Mouse (Mus musculus) ovary, postnatal 14 days (tissue): Measurements from ENCODE around the gene Slc16a12.
A peak's percentile ranks its signal among the peaks of the same experiment; 100 is the strongest.

Experiments used
- DNase-seq: peaks from one replicate; pipeline ENCODE4 v3.0.0; 2022; ENCODE audit warnings: low spot score

Slc16a12 gene

DNA sequence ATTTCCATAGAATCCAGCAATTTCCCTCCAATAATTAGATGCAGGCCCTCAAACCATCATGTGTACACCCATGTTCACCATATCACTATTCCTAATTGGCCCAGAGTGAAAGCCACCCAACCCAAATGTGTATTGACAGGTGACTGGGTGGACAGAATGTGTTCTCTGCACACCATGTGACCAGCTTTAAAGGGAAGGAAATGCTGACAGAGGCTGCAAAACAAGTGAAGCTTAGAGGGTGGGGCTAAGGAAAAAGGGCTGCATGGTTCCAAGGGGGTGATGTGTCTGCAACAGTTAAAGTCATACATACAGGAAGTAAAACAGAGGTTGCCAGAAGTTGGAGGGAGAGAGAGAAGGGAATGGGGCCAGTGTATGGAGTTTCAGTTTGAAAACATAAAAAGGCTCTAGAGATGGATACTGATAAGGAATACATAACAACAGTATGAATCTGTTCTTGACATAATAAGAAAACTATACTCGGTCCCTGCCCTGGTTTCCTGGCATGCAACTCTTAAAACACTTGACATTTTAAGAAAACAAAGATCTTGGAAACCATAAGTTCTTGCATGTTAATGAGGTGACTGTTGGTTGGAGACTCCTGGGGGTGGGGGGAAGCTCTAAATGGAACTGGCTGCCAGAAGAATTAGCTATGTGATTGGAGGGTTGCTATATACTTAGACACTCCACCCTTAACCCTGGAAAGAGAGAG, 20.7 kb downstream of the Slc16a12 start:
- no peak for DNase-seq

DNA sequence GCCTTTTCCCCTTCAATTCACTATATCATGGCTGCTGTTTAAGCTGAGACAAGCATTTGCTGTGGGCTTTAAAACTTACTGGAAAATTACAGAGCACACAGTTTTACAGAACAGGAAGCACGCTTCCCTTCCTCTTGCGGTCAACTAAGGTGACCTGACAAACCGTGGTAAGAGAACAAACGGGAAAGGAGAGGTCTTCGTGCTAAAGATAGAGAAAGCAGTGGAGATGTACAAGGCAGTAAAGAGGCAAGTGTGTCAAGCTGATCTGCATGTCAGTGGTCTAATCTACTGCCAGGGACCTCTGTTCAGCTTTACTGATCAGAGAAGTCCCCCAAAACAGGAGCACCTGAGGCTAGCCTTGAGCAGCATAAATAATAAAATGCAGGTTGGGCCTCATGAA, 21.7 kb downstream of the Slc16a12 start:
- DNase-seq = no peak

DNA sequence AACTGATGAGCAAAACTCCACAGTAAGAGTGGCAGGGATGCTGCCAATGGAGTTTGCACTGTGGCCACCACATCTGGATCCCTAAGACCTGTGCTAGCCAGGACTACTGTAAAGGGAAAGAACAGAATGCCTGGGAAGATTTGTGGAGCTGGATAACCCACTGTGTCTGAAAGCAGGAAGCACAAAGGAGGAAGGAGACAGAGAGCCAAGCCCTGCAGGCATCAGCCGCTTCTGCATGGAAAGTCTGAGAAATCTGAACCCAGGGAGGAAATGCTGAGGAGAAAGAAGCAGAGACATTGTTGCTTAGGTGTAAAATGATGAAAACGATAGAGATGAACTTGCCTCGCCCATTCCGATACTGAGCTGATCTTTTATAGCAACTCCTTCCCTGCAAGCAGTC, 22.5 kb downstream of the Slc16a12 start:
- DNase-seq = no peak

DNA sequence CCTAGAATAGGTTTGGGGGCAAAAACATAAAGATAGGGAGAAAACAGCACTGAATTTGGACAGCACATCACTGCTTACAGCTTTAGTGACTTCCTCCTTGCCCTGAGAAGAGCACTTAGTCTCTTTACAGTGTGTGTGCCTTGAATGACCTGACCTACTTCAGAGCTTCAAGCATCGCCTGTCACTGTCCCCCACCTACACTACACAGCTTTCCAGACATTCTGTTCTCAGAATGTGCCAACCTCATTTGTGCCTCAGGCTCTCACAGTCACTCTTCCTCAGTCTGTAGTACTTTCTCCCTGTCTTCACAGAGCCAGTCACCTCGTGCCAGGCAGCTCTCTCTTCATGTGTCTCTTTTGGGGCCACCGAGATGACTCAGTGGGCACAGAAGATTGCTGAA, 24.5 kb downstream of the Slc16a12 start:
- no peak for DNase-seq

DNA sequence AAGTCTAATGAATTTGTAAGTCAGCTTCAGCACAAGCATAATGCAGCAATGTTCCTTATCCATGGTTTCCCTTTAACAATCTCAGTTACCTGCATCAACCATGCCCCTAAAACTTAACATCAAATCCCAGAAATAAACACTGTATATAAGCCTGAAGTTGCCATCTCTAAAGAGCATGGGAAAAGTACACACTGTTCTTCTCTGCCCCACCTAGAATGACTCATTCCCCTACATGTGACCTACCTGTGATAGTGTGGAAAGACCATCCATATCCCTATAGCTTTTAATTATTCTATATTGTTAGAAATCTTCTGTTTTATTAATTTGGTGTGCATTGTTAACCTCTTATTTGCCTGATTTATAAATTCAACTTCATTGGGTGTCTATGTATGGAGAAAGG, 27.0 kb downstream of the Slc16a12 start:
- no peak for DNase-seq

DNA sequence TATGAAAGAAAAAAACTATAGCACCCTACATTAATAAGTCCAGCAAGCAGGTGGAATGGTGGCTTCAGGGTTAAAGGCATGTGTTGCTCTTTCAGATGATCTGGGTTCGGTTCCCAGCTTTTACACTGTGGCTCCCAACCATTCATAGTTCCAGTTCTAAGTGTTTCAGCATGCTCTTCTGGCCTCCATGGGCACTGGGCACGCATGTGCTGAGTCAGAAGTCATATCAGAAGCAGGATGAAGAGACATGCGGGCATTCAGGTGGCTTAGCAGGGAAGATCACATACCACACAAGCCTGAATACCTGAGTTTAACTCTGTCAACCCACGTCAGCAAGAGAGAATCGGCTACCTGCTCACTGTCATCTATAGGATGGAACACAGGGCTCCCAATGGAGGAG, 28.1 kb downstream of the Slc16a12 start:
- DNase-seq = no peak

DNA sequence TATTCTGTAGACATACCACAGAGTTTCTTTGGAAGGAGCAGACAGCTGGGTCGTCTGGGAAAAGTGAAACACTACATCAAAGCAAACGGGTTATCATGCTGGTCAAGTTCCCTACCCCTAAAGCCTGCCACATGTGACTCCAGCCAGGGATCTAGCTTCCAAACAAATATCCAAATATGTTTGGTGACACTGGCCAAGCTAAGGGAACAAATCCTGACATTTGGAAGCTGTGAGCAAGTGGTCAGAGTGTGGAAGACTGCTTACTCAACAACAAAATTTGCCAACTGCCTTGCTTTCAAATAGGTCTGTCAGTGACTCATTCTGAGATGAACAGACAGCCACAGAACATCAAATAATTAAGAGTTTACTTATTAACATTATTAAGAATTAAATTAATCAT, 28.6 kb downstream of the Slc16a12 start:
- DNase-seq = no peak

DNA sequence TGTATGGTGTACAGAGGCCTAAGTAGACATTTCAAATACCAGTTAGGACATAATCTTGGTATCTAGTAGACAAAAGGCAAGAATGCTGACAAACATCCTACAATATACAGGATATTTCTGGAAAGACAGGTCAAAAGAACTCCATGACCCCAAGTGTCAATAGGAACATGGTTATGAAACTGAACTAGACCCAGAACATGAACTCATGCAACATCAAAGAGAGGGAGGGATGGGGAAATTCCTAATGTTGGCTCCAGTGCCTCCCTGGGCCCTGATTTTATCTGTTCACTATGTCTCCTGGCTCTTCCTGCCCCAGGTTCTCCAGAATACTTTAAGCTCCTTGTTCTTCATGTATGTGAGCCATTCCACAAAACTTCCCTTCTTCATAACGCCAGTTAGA, 31.2 kb downstream of the Slc16a12 start:
- no peak for DNase-seq

DNA sequence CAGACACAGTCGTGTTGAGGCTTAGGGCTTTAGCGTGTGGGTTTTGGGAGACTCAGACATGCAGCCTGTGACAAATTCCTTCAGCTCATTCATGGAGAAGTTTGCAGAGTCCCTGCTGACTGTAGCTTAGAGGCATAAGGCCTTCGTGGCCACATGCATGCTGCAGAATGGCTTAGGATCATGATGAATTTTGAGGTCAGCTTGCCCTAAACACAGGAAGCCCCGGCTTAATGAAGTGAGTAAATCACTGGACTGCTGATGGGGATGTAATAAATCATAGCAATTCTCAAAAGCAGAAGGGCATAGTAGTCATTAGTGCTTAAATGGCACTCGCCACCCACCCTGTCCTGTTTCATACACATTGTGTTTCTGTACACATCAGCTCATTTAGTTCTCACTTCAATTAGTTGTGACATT, 32.8 kb downstream of the Slc16a12 start:
- no peak for DNase-seq

DNA sequence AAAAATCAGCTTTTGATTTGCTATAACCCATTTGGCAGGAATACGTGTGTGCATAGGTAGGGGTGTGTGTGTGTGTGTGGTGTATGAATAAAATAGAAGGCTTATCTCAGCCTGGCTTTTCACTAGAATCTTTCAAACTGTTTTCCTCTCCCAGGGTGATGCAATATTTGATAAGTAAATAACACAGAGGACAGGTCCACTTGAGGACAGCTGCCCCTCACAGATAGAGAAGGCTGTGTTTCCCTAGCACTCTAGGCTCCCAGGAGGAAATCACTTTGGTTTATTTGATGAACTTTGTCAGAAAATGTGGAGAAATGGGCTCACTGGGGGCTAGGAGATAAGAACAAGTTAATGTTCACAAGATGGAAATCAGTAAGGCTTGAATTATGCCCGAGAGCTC, 35.0 kb downstream of the Slc16a12 start:
- no peak for DNase-seq

DNA sequence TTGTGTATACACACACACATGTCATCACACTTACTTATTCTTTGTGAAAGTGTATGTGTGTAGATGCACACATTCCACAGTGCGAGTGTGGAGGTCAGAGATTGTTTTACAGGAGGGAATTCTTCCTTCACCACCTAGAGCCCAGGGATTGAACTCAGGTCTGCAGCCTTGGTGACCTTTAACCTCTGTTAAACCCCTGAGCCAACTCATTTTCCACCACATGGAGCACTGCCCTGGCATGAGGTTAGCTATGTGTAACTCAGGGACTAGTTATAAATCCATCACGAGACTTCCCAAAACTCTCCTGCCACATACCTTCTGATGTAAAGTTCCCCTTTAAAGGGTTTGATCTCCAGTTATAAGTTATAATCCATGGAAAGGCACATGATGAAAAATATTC, 38.9 kb downstream of the Slc16a12 start:
- DNase-seq = no peak

DNA sequence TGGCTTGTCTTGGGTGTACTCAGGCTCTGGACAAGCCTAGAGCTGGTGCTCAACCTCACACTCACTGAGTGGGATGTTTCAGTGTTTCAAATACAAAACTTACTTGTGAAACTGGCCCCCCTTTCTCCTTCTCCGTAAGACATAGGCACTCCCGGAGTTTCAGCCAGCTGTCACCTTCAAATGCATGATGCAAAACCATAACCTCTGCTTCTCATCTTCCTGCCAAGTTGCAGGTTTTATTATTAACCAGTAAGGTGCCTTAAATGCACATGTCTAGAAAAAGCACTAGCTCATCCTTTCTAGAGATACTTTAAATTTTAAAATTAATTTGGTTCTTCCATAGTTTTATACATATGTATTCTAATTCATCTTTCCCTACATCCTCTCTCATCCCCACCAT, 39.5 kb downstream of the Slc16a12 start:
- DNase-seq = no peak

DNA sequence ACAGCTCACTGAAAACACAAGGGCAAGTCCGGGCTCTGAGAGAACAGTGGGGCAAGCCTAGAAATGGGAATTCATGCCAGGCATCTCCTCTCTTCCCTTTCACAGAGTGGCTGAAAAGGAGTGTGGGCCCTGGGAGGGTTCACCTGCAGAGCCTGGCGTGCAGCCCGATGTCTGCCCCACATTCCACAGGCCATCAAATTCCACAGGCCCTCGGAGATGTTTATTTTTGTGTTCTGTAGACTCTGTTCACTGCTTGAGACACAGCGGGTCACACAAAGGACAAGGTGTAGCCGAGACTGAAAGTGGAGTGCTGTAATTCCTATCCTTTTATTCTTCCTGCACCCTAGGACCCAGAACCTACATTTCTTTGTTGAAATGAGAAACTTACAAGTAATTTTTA, 40.8 kb downstream of the Slc16a12 start:
- DNase-seq = no peak

DNA sequence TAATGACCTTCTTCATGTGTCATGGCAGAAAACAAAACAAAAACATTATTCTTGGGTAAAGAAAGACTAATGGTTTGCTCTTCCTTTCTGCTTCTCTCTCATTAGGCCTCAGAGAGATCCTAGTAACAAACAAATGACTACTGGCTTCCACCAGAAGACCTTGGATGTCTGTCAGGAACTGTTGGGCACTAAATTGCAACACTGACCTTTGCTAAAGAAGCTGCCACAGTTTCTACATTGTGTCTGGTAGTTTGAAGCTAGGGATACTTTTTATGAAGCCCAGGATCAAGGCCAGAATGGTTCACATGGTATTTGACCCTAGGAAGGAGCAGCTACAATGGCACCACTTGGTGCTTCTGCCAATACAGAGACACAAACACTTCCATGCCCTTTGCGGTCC, 41.9 kb downstream of the Slc16a12 start:
- DNase-seq = no peak

DNA sequence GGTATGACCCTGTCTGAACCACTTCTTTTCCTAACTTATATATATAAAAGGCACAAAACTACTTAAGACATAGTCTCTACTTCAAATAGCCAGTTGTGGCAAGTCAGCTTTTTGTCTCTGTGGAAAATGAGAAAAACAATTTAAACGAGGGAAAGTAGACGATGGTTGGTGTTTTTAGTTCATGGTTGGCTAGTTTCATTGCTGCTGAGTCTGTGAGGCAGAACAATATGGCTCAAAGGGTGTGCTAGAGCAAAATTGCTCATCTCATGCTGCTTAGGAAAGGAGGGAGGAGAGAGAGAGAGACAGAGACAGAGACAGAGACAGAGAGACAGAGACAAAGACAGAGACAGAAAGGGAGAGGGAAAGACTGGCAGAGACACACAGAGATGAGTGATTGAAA, 47.8 kb downstream of the Slc16a12 start:
- DNase-seq = no peak

DNA sequence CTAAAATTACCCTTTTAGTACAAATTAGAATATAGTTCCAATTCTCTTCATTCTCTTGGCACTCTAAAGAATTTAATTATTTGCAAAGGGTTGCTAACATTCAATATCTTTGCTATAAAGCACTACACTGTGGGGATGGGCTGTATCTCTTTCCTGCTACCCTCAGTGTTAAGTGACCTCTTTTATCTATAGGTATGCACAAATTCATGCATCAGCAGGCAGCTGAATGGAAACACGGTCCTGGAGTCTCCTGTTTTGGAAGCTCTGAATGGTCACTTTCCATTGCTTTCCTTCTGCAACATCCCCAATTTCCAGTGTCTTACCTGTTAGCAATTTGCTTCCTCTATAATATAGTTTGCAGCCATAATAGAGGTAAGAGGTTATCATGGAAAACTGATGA, 48.2 kb downstream of the Slc16a12 start:
- no peak for DNase-seq

DNA sequence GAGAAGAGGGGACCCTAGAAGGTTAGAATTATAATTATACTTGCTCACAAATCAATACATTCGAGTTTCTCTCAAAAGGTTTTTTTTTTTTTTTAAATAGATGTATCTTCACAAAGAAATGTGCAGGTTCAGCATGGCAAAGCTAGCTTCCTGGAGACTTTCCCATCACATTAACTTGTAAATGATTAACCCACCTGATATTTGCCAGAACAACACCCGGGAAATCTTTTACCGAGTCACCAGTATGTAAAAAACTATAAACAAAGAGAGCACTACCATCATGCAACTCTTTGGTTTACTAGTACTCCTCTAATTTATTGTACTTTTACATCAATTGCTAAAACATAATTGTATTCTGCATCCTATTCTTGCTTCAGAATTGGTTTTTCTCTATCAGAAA, 48.7 kb downstream of the Slc16a12 start:
- no peak for DNase-seq

DNA sequence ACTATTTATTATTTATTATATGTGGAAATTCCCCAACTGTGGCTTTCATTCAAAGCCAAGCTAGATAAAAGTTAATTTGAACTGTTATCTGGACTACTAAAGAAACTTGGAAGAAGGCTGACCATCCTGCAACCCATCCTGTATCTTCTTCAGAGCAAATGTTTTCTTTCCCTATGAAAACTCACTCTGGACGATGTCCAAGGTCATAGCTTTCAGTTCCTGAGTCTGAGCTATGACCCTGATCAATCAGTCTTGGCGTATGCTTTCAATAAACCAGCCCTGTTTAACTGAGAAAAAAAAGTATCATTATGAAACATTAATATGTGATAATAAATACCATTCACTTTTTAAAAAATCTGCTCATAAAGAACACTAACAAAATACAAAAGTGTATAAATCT, 49.6 kb downstream of the Slc16a12 start:
- DNase-seq = no peak

DNA sequence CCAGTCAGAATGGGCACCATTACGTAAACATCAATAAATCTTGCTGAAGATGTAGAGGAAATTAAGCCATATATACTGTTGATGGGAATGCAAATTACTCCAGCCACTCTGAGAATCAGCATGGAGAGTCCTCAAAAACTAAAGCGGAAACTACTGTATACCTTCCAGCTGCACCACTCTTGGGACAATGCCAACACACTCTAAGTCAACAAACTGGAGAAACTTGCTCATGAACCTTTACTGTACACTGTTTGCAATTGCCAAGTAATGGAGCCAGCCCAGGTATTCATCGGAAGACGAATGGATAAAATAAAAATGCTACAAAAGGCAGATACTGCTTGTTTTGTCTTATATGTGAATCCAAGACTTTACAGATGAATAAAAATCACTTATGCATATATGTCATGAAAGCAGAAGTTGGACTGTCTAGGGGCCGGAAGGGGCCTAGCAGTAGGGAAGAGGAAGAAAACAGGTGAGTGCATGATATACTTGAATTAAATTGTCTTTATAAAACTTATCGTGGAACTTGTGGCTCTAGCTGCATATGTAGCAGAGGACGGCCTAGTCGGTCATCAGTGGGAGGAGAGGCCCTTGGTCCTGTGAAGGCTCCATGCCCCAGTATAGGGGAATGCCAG, 50.6 kb downstream of the Slc16a12 start:
- no peak for DNase-seq

DNA sequence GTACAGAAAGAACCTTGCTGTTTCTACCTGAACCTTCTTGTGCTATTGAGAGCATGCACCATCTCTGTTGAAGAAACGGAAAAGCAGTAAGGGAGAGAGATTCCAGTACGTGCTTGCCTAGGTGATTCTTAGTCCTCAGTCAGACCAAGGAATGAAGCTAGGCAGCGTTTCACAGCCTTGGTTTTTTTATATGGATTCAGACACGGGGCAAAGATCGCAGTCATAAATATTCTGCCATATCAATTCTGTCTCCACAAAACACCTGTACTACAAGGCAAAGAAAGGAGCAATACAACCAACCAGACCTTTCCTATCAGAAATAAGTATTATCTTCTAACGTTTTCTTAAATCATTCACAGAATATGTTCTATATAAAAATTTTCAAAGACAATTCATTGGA, 55.7 kb downstream of the Slc16a12 start:
- no peak for DNase-seq

DNA sequence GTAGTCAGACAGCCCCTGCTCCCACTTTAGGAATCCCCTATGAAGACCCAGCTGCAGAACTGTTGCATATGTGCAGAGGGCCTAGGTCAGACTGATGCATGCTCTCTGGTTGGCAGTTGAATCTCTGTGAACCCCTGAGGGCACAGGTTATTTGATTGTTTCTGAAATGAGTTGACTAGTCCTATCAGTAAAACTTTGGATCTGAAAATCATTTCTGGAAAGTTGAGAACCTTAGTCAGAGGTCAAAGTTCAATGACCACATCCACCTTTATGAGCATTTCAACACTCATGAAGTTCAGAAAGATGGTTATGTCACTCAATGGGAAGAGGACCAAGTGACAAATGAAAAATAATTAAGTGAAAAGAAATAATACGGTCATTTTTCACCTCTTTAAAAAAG, 61.6 kb downstream of the Slc16a12 start:
- no peak for DNase-seq

DNA sequence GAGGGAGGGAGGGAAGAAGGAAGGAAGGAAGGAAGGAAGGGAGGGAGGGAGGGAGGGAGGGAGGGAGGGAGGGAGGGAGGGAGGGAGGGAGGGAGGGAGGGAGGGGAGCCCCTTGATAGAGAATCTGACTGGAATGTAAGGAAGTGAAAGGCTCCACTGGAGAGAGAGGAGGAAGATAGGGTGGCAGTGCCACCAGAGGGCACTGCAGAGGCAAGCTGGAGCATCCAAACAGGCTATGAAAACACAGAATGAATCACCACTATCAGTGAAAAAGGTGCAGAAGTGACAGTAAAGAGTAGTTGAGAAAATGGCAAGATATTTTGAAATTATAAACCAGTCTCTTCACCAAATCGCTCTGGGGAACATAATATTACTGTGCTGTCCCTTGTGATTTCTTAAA, 62.2 kb downstream of the Slc16a12 start:
- peak; percentile 13 for DNase-seq

DNA sequence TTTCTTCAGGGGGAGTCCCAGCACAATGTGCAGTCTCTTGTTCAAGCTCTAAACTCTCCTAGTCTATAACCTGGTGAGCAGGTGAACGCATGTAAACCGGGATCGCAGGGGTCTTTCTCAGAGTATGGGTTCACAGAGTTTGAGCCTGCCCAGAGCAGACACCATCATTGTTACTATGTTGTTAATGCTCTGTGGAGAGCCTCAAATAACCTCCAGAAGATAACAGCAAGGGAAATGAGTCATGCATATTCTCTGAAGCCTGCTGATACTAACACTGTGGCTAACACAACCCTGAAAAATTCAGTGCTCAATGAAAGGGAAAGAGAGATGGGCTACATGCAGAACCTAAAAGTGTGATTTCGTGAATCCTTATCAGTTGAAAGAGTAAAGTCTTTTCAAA, 68.7 kb downstream of the Slc16a12 start:
- DNase-seq = no peak

DNA sequence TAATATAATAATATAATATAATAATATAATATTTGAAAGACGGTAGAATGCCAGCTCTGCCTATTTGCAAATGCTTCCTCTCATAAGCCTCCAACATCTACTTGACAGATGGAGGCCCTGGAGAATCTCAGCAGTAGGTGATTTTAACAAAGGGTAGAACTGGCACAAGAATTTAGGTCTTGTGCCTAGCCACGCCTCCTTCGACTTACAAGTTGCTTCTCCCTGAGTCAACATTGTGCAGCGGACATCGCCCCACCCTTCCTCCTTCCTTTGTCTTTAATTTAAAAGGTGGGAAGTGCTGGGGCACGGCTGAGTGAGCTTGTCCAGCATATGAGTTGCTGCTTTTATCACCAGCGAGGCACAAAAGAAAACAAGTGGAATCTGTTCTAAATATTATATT, 73.6 kb downstream of the Slc16a12 start:
- DNase-seq = no peak
